Mouse (Mus musculus) fat pad, adult 2 months (tissue): ENCODE results near the gene Plxna1.

ENCODE experiments used
- DNase-seq: peaks from one replicate; pipeline ENCODE4 v3.0.0-alpha.2; 2011; ENCODE audit warnings: low read depth, low spot score; ENCODE audit errors: extremely low read depth

The Plxna1 gene

DNA sequence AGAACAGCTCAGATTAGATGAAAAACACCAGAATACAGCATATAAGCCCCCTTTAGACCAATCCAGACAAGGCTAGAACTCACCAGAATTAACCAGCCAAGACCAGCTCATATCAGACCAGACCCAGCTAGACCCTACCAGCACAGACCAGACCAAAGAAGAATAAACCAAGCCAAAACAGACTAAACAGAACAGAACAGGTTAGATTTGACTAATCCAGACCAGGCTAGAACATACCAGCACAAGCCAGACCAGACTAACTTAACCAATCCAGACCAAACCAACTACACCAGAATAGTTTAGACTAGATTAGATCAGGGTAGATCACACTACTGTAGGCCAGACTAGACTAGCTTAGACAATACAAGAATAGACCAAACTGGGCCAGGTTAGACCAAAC, 77.3 kb downstream of the Plxna1 start:
- no peak for DNase-seq

GRCm38 (mm10) chr6:89283095-89283494, 79.3 kb downstream of the Plxna1 start:
- DNase-seq: no peak

DNA sequence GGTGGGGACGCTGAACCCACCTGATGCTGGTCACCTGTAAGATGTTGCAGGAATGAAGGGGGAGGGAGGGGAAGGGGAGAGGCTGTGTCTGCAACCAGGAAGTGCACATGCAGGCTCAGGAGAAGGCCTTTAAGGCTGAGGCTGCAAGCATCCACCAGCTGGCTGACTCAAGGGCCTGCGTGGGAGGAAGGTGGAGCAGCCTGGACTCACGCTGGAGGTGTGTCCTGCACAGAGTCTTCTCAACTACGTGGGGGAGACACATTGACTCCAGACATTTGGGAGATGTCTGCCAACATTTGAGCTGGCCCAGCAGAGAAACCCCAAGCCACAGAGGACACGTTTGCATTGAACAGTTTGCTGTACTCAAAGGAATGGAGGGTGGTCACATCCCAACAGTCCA, 79.8 kb downstream of the Plxna1 start:
- no peak for DNase-seq

- DNase-seq: no peak
Observed at GRCm38 (mm10) chr6:89281492-89282332, 80.7 kb downstream of the Plxna1 start.

GRCm38 (mm10) chr6:89280555-89280954, 81.9 kb downstream of the Plxna1 start:
- no peak for DNase-seq

GRCm38 (mm10) chr6:89271731-89272475, 90.5 kb downstream of the Plxna1 start:
- DNase-seq: no peak

GRCm38 (mm10) chr6:89267181-89267580, 95.2 kb downstream of the Plxna1 start:
- DNase-seq: no peak
